Mouse (Mus musculus): Measurements from ENCODE around the gene Epha7.

- TF ChIP-seq GATA1 (IDR thresholded peaks at IDR 0.05; ENCODE audit: low read length) (no peak), TAL1 (IDR thresholded peaks at IDR 0.05; ENCODE audit: low read length) (no peak)
Observed at GRCm38 (mm10) chr4:28960889-28961560, 148.1 kb downstream of the Epha7 start.
